Mouse (Mus musculus): Measurements from ENCODE around the gene Tmem63b.

- TF ChIP-seq POLR2A (IDR thresholded peaks at IDR 0.05; ENCODE audit: borderline replicate concordance, control insufficient read depth, low read depth, low read length) (no peak), CTCF (IDR thresholded peaks at IDR 0.05; ENCODE audit: control insufficient read depth, insufficient read depth, low read length) (no peak)
These were observed 42.7 kb upstream of the Tmem63b start for GRCm38 (mm10) chr17:45729387-45729786.
